Mouse (Mus musculus): ENCODE results near the gene Tmem216.
A peak's percentile ranks its signal among the peaks of the same experiment; 100 is the strongest.

Tmem216 gene

DNA sequence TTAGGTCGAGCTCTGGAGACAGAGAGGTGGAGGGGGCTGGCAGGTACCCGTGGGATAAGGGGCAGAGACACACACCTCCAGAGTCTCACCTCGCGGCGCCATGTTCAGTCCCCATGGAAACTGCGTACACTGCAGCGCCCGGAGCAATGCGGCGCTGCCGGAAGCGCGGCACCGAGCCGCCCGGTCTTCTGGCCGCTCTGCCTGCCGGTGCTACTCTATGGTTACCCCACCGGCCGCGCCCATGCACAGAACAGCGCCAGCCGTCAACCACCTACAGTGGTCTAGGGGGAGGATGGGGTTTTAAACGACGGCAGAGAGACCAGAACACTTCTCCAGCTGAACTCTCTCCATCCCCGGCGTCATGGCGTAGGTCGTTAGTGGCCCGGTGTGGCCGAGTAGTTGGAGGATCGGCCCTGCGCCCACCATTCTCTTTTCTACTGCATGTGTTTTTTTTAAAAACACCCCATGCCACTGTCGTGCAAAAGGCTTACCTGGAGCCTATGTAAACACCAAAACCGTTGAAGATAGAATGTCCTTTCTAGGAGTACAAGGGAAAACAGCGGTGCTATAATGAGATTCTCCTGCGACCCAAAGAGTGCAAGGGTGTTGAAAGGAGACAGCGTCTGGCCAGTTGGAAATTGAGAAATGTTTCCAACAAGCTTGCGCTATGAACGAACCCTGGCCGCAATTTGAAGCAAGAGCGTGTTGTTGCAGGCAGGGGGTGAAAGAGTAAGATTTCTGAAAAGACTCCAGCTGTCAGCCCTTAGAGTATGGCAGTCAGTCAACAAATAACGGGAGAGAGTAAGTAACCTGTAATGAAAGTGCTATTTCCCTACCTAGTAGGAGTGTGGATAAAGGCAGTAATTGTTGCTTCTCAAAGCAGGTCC is at the start of gene Tmem216:
Gene Tmem216, minus strand, starts transcription at position 615 of the 887 bp plus-strand sequence.
- peak; percentile 83 for DNase-seq

DNA sequence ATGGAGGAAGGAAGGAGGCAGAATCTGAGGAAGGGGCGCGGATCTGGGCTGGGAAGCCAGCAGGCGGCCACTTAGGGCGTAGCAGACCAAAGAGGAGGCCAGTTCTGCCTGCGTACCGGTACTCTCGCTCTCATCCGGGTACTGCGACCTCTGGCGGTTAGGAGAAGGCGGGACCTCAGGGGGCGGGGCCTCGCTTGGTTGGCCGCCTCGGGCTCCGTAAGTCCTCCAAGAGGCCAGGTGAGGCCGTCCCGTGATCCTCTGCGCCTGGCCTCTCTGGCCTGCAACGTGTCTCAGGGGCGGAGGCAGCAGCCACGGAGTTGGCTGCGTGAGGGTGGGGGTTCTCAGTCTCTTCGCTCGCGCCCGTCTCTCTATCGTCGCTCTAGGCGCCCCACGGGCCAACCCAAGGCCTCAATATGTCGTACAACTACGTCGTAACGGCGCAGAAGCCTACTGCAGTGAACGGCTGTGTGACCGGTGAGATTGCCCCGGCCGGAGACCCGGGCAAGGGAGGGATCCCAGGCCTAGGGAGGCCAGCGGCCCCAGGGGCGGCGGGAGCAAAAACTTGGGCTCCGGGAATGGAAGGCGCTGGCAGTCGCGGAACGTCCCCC is 49.4 kb upstream of the Tmem216 start, which contains the start of the genes Ddb1 and Tkfc:
Gene Ddb1, plus strand, starts transcription at position 35 of the 608 bp plus-strand sequence.
Gene Tkfc, minus strand, starts transcription at position 362 of the 608 bp plus-strand sequence.
- DNase-seq: peak; percentile 98

DNA sequence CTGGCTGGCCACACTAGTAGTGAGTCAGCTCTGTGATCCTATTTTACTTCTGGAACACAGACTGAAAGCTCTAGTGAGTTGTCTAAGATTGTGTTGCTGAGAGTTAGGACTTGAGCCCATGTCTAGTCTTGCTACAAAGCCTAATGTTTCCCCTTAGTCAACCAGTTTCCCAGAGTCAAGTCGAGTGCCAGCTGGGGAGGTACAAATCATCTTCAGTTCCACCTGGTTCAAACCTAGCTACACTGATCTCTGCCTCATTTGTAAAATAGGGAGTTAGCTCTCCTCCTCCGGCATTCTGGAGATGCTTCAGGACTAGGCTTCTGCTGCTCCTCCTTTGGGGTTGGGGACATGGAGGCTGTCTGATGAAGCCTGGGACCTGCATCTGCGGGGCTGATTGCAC is 48.5 kb upstream of the Tmem216 start:
- DNase-seq: peak; percentile 26

DNA sequence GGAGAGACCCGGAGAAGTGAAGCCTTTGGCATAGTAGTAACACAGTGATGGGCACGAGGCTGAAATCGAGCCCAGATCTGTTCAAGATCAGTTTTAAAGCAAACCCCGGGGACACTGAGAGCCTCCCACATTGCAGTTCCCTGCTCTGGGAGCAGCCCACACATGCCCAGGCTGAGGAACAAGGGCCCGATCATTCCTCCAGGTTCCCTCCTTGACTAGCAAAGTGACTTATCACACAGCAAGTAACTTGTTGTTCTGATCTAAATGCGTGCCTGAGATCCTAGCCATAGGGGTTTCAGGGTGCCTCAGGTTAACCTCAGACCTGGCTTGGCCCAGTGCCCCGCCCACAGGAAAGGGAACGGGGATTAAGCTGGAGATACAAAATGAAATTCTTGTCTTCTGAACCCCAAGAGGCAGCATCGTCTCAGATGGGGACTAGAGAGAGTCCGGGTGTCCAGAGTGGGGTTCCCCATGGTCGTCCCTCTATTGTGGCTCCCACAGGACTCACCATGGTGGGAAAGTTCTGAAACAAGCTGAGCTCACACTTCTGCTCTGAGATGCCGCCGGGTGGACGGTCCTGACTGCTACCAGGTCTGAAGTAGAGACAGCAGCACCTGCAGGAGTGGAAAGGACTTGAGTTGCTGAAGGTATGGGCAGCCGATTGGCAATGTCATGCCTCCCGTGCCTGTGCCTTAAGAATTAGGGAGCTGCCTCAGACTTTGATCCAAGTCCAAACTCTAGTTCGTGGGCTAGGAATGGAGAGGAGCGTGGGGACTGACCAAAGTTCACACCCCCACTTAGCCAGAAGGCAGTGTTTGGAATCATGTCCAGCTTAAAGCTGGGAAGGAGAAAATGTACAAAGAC is 47.9 kb upstream of the Tmem216 start:
- peak; percentile 58 for DNase-seq

DNA sequence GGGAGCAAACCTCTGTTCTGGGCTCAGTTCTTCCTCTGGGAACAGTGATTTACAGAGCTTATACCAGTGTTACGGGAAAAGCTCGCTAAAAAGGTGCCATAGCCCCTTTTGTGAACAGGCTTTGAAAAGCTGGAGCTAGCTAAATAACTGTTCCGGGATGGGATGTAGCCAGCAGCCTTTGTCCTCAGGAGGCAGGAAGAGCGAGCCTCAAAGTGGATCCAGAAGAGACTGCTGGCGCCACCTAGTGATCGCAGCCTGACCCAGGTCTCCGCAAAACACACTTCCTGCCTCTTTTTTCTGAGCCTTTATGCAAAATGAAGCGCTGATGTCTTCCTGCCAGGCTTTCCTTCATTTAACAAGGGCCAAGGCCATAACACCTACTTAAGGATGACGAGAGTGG is 46.7 kb upstream of the Tmem216 start:
- peak; percentile 85 for DNase-seq

DNA sequence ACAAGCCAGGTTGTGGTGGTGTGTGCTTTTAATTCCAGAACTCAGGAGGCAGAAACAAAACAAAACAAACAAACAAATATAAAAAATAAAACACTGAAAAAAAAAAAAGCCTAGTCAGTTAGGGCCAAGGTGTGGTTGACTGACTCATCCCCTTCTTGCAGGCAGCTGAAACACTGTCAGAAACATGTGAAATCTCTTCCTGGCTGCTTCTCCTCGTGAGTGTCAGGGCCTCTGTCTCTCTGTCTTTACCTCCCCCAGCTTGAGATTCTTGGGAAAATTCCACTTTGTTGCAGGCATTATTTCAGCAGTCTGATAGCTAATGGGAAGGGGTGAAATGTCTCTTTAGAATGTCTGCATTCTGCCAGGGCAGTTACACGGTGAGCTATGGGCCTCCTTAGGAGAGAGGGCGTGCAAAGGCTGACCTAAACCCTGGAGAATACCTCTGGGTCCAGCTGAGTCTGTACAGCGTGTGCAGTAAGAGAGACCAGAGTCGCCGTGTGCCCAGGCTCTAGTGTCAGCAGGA is 46.3 kb upstream of the Tmem216 start:
- DNase-seq: no peak

DNA sequence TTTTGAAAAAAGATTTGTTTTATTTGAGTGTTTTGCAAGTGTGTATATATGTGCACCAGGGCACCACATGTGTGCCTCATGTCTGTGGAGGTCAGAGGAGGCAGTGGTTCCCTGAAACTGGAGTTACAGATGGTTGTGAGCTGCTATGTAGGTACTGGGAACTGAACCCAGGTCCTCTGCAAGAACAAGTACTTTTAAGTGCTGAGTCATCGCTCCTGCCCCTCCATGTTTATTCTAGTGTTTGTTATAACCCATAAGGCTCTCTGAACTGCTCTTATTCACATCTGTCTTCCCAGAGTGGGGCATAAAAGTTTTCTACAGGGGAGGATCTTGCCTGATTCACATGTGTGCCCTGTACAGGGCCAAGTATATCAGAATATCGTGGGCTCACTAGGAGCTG is 43.6 kb upstream of the Tmem216 start:
- no peak for DNase-seq

DNA sequence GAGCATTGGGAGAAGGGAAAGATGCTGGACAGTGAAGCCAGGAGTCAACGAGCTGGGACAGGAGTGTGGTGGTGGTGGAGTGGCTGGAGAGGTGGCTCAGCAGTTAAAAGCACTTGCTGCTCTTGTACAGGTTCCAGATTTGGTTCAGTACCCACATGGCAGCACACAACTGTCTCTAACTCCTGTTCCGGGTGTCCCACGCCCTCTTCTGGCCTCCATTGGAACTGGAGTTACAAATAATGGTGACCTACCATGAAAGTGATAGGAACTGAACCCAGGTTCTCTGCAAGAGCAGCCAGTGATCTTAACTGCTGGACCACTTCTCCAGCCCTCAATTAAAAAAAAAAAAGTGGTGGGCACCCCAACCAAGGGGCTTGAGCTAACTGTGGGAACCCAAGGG is 42.1 kb upstream of the Tmem216 start:
- DNase-seq: no peak

DNA sequence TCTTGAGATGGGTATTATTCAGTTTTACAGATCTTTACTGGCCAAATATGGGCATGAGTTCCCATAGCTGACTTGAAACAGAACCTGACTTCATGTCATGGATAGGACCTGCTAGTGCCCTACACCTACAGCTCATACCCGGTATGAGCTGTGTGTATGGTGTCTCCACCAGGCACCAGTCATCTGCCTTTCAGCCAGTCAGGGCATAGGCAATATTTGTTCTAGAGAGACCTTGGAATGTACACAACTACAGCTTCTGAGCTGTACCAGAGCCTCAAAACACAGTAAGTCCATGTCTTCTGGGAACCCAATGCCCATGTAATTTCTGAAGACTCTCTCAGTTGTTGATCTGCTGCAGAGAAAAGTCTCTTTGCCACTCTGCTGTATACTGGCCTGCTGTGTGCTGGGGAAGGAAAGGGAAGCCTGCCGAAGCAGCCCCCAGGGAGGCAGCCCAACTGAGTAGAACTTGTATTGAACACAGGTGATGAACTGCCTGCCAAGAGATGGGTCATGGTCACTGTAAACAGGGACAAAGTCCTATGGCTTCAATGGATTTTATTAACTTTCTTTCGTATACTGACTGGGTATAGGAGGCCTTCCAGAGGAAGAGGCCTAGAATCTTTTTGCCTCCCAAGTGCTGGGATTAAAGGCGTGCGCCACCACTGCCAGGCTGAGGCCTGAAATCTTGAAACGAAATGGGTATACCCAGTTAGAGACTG is 35.8 kb upstream of the Tmem216 start:
- no peak for DNase-seq

DNA sequence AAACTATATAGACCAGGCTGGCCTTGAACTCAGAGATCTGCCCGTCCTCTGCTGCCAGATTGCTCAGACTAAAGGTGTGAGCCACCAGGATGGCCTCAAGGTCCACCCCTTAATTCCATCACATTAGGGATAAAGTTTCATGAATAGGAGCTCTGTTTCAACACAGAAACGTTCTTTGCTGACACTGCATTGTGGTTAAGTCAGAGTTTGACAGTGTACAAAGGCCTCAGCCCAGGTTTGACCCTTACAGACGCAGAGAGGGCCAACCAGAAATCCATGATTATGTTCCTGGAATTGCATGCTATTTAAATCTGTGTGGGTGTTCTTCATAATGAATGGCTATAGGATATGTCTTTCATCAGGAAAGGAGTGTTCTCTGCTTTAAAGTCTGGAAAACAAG is 34.3 kb upstream of the Tmem216 start:
- no peak for DNase-seq

DNA sequence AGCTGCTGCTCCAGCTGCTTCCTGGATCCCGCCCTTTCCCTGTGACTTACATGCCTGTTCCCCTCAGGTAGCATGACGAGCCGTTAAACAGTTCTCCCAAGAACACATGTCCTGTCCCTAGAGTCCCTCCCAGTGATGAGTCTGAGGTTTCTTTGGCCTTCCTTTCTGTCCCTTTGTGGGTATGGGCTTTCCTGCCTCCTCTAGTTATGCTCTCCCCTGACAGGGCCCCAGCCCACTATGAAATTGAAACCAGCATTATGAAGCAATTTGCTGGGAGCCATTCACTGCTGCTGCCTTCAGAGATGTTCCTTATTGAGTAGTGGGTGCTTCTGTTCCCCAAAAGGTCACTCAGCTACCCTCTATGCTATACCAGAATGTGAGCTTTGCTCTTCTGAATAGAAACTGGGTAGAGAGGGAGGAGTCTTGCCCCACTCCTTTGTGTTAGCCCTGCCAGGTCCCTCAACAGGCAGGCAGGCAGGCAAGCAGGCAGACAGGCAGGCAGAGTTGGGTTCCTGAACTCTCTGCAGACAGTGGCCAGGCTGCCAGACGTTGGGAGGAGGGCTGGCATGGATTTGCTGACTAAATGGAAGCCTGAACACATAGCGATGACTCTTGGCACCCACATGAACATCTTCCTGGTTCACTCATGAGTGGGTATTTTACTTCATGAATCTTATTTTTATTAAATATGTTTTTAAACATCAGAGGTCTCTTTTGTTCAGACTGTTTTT is 33.3 kb upstream of the Tmem216 start:
- no peak for DNase-seq

DNA sequence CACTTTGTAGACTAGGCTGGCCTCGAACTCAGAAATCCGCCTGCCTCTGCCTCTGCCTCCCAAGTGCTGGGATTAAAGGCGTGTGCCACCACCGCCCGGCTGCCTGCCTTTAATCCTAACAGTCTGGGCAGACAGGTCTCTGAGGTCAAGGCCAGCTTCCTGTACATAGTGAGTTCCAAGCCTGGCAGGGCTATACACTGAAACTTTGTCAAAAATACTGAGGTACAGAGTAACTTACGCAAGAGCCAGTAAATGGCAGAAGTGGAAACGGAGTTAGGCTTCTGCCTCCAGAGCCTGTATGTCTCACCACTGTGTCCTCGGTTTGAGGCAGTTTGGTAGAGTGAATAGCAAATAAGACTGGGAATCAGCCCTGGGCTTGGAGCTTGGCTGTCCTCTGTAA is 31.2 kb upstream of the Tmem216 start:
- no peak for DNase-seq

DNA sequence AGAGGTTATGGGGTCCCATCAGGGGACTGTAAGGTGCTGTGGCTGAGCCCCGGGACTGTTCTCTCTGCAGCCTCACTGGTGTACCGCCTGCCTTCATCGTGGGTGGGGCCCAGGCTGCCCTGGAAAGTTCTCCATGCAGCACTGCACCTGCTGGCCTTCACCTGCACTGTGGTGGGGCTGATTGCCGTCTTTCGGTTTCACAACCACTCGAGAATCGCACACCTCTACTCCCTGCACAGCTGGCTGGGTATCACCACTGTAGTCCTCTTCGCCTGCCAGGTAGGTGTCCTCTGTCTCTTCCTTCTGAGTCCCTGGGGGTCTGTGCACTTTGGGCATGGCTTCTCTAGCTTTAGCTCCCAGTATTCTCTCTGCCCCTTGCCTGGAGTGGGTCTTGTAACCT is 29.1 kb upstream of the Tmem216 start:
- no peak for DNase-seq

DNA sequence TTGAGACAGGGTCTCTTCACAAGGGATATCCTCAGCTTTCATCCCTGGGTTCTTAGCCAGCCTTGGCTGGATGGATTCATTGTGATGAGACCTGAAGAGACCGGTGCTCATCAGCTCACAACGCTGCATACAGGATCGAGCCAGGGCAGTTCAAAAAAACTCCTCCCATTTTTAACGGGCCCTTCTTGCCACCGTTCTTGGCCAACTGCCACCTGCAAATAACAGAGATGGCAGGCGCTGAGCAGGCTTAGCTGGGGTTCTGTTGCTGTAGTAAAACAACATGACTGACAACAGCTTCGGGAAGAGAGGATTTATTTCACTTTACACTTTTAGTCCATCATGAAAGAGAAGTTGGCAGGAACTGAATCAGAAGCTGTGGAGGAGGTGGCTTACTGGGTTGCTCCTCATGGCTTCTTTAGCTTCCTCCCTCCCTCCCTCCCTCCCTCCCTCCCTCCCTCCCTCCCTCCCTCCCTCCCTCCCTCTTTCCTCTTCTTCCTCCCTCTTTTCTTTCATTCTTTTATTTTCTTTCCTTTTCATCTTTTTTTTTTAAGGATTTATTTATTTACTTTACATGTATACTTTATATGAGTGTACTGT is 27.6 kb upstream of the Tmem216 start:
- no peak for DNase-seq

DNA sequence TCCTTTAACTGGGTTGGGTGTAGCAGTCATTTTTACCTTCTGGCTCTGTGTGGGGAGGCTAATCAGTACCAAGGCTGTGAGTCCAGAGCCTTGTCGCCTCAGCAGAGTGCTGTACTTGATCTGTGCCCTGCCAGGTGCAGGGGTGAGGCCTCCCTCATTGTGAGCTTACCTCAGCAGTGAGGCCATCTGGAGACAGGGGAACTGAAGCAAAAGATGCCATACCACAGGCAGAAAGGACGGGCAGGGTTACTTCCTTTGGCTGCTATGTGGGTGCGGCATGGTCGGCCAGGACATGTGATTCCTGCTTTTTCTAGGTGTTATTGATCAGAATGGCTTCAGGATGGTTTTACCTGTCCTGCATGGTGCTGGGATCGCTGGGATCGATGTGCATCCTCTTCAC is 25.9 kb upstream of the Tmem216 start:
- DNase-seq: no peak

DNA sequence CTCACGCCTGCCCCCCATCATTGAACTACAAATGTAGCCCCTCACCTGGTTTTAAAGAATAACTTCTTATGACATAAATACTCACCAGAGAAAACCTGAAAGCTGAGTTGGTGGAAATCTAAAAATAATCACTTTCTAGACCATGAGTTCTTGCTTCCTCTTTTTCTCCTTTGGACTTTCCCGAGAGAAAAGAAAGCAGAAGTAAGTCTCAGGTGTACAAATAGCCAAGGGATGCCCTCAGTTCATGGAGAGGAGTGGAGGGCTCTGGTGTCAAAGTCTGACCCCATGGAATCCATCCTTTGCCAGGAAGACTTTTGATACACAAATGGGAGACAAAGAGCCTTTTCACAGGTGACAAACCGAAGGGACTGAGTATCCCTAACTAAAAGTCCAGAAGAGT is 24.7 kb upstream of the Tmem216 start:
- DNase-seq: no peak

DNA sequence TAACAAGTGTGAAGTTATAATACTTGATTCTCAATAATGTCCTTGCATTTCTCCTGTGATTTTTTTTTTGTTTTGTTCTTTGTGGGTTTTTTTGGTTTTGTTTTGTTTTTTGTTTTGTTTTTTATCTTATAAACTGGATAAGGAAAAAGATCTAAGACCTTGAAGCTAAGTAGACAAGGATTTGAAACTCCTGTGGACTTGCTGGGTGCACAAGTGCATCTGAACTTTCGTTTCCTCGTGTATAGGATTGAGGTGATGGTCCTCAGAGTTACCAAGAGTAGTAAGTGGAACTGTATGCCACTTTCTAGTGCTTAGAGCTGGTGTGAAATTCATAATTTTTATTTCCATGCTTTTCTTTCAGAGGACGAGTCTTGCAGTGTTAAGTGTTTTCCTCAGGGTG is 24.1 kb upstream of the Tmem216 start:
- DNase-seq: no peak

DNA sequence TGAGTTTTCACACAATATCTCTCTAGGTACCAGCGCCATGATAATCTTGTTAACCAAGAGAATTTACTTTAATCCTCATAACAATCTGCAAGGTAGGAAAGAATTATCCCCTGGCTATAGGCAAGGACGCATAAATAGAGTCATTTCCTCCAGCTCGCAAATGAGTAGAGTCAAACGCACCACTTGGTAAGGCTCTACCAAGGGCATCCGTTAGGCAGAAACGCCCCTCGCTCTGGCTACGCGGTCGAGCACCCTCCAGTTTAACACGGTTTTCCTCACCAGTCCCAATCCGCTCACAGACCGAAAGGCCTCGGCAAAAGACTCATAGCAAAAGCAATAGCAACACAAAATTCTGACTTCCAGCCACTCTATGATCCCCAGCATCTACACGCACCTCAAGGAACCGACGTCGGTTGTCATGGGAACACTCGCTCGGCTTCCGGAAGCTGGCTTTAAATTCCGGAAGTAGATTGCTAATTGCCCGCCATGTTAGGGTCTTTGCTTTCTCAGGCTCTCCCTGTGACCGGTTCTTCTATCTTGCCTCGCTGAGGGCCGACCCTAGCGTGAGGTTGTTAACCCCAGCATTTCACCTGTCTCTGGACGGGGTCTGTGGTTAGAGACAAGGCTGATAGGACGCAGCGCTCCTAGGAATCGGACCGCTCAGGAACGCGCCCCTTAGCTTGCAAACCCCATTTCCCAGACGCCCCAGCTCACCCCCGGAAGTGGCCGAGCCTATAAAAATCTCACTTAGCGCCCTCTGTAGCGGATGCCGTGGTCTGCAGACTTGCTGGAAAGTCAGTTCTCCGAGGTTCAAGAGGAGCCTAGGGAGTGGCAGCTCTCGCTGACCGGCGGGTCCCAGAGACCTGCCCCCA is 20.9 kb upstream of the Tmem216 start, which contains the start of the genes Cyb561a3 and Tmem138:
Gene Cyb561a3, plus strand, starts transcription at position 483 of the 872 bp plus-strand sequence.
Gene Tmem138, minus strand, starts transcription at position 673 of the 872 bp plus-strand sequence.
- DNase-seq: peak; percentile 89

DNA sequence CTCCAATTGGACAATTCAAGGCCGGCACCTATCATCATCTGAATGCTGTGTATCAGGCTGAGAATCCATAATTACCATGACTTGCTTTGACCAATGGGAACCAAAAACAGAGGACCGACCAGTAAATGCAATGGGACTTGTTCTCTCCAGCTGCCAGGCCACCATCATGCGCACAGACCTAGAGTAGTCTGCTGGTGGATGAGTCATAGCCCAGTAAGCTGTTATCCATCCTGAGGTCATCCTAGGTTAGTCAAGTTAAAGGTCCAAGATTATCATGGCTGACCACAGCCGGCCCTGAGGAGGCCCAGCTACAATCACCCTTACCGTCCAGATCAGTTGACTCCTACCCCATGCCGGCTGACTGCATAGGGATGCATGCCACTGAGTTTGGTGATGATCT is 13.6 kb upstream of the Tmem216 start:
- no peak for DNase-seq

DNA sequence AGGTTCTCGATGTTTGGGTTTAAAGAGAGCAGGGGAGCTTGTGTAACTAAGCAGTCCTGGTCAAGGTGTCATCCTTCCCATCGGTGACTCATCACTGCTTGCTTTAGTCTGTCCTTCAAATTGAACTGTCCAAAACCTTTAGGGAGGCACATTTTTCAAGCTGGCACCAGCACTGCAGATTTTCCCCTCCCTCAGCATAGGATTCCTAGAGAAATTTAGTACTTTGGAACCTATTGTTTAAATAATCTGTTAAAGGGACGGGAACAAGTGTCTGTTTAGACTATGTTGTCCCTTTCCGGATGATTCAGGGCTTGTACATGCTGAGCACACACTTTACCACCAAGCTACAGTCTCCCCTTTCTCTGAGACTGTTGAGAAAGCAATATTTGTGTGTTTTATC is 9.2 kb upstream of the Tmem216 start:
- no peak for DNase-seq

Measured in cerebellum, adult 11-12 months (tissue).